Mouse (Mus musculus) R1 (cell line): ENCODE results near the gene Rnf220.

Source experiments
- DNase-seq: peaks from one replicate; pipeline ENCODE4 v3.0.0-alpha.2; 2018; ENCODE audit warnings: low read depth, low spot score

Rnf220 gene

GRCm38 (mm10) chr4:117272459-117272858 is 224.4 kb downstream of the Rnf220 start:
- DNase-seq, result peak; percentile 46

GRCm38 (mm10) chr4:117270278-117270677 is 226.6 kb downstream of the Rnf220 start:
- DNase-seq, result peak; percentile 90

GRCm38 (mm10) chr4:117267831-117268437 is 228.9 kb downstream of the Rnf220 start:
- no peak for DNase-seq

GRCm38 (mm10) chr4:117267284-117267683 is 229.6 kb downstream of the Rnf220 start:
- peak; percentile 83 for DNase-seq

GRCm38 (mm10) chr4:117262987-117263386 is 233.9 kb downstream of the Rnf220 start:
- no peak for DNase-seq

- no peak for DNase-seq
These were observed 234.5 kb downstream of the Rnf220 start for GRCm38 (mm10) chr4:117262101-117262913.

- DNase-seq, result peak; percentile 77
These were observed 235.6 kb downstream of the Rnf220 start for GRCm38 (mm10) chr4:117261222-117261621.

GRCm38 (mm10) chr4:117259909-117260308 is 236.9 kb downstream of the Rnf220 start:
- peak; percentile 76 for DNase-seq

- DNase-seq, result no peak
These were observed 242.2 kb downstream of the Rnf220 start for GRCm38 (mm10) chr4:117254672-117255071.

- DNase-seq, result no peak
These were observed 242.7 kb downstream of the Rnf220 start for GRCm38 (mm10) chr4:117254017-117254627.

- DNase-seq, result no peak
These were observed 243.4 kb downstream of the Rnf220 start for GRCm38 (mm10) chr4:117253218-117254016.

GRCm38 (mm10) chr4:117252755-117253154 is 244.1 kb downstream of the Rnf220 start:
- DNase-seq, result no peak

- no peak for DNase-seq
These were observed 244.5 kb downstream of the Rnf220 start for GRCm38 (mm10) chr4:117252351-117252750.

GRCm38 (mm10) chr4:117251801-117252316 is 245.0 kb downstream of the Rnf220 start, which contains the start of the genes Tmem53 and Armh1:
Tmem53 (plus strand) TSS chr4:117251951.
Armh1 (minus strand) TSS chr4:117252125.
- DNase-seq, result peak; percentile 98

- no peak for DNase-seq
These were observed 245.9 kb downstream of the Rnf220 start for GRCm38 (mm10) chr4:117250982-117251381.

GRCm38 (mm10) chr4:117240867-117241266 is 256.0 kb downstream of the Rnf220 start:
- DNase-seq, result no peak

GRCm38 (mm10) chr4:117239153-117239552 is 257.7 kb downstream of the Rnf220 start:
- no peak for DNase-seq

- no peak for DNase-seq
These were observed 261.0 kb downstream of the Rnf220 start for GRCm38 (mm10) chr4:117235822-117236221.

GRCm38 (mm10) chr4:117234166-117234741 is 262.6 kb downstream of the Rnf220 start:
- DNase-seq, result no peak

GRCm38 (mm10) chr4:117231208-117231607 is 265.6 kb downstream of the Rnf220 start:
- no peak for DNase-seq

- peak; percentile 72 for DNase-seq
These were observed 266.5 kb downstream of the Rnf220 start for GRCm38 (mm10) chr4:117230331-117230730.
